Mouse (Mus musculus) gastrocnemius, adult 8-10 months (tissue): ENCODE results near the gene Psenen. TPM values are rescaled to one million over a fixed set of nuclear protein-coding genes. Genes with fewer than 3 reads are reported as not detected.

Experiments
- DNase-seq, 2 experiments: peaks; one replicate each; pipeline ENCODE4 v3.0.0; 2022; ENCODE audit warnings: low spot score in 2 of 2
- microRNA-seq: library from miRNA; unstranded; fragments of <30 nt; microRNA quantifications from one replicate; pipeline ENCODE4 v1.2.0, GENCODE M21; 2022
- total RNA-seq, 4 experiments: library from RNA; stranded (reverse); gene quantifications; 2 replicates each; pipeline ENCODE4 v1.2.4; 2022

Psenen gene
- total RNA-seq, 4 experiments from 2014 or later, result 140 to 149 (median 146) TPM

DNA sequence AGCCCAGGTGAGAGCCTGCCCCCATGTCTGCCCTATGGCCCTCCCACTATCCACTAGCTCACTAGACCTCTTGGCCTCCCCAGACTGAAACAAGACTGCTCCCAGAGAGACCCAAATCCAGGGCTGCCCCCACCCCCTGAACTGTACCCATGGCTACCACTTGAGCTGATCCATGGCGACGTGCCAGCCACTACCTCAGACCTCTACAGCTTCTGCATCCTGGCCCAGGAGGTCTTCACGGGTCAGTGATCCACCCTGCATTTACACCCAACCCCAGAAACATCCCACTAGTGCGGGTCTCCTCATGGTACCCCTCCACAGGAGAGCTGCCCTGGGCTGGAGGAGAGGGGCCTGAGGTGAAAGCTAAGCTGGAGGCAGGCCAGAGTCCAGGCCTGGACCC lies 43.0 kb downstream of the Psenen start:
- DNase-seq, result no peak

DNA sequence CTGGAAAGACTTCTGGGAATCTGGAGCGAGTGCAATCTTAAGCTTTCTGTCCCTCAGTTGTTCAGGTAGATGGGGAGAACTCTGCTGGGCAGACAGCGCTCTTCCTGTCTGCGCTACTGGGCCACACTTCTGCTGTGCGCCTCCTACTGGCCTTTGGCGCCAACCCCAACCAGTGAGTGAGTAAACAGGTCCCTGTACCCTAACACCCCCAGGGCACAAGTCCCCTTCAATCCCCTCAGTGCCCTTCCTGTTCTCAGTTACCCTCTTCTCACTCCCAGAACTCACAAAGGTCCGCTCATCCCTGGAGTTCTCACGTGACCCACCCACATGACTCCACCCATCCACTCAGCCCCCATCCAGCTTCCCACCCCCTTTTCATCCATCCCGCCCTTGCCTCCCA lies 45.1 kb downstream of the Psenen start:
- no peak for DNase-seq

DNA sequence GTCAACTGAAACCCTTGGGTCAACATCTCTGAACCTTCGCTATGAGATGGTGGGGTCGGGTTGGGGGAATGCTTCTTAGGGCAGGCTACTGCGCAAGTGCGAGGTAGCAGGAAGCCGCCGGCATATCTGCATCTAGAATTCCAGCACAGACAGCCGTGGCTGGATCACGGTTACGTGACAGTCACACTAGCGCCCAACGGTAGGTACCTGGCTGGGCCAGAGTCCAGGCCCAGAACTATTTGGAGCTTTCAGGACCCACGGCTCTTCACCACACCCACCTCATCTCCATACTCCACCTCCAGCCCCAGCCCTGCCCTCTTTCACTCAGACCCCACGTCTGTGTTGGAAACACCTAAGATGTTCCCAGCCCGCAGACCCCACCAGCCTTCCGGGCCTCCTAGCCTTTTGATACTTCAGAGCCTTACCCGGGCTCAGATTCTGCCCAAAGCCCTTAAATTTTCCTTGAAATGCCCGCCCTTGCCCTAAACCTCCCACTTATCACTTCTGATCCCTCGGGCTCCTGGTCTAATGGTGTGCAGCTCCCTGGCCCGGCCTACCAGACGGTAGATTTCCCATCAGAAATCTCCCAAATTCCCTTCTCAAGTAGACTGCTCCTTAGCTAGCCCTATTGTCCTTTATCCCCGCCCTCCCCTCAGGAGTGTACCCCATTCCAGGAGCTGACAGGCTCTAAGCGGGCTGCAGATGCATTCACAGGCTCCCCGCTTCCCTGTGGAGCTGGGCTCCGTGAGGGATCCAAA lies 48.2 kb downstream of the Psenen start:
- no peak for DNase-seq

Small RNA genes lying within 50 kb of the gene (microRNA-seq; reads per million reads assigned to microRNA genes)
- gene Gm38670, result 5.0 reads per million
- gene Mir3569, result not detected

Other genes starting within 250 kb of the Psenen start
- gene Syne4, start 248.8 kb downstream of the Psenen start, total RNA-seq, result 1 to 10 TPM in 2 of 4 experiments, under 1 TPM in 1, not detected in 1; 0.73 to 1.7 (median 1.3) TPM
- under 1 TPM; 0.32 to 0.92 (median 0.53) TPM for gene E130208F15Rik, start 241.9 kb downstream of the Psenen start, total RNA-seq
- gene Sdhaf1, start 239.7 kb downstream of the Psenen start, total RNA-seq, result 1 to 10 TPM; 5.9 to 8.7 (median 7.5) TPM
- 1 to 10 TPM; 4.5 to 7.5 (median 5.6) TPM for gene Lrfn3, start 200.9 kb downstream of the Psenen start, total RNA-seq
- 1 to 10 TPM in 2 of 4 experiments, under 1 TPM in 2; 0.82 to 5.5 (median 2.1) TPM for gene Tyrobp, start 149.9 kb downstream of the Psenen start, total RNA-seq
- gene Hcst, start 143.8 kb downstream of the Psenen start, total RNA-seq, result not detected
- under 1 TPM in 1 of 4 experiments, not detected in 3; 0.40 TPM for gene Nfkbid, start 141.9 kb downstream of the Psenen start, total RNA-seq
- gene Aplp1, start 118.1 kb downstream of the Psenen start, total RNA-seq, result 1 to 10 TPM in 1 of 4 experiments, under 1 TPM in 3; 0.46 to 1.5 (median 0.71) TPM
- not detected for gene Kirrel2, start 105.9 kb downstream of the Psenen start, total RNA-seq
- not detected for gene Nphs1, start 105.3 kb downstream of the Psenen start, total RNA-seq
- not detected for gene Prodh2, start 70.0 kb downstream of the Psenen start, total RNA-seq
- under 1 TPM; 0.09 to 0.72 (median 0.27) TPM for gene Arhgap33, start 28.6 kb downstream of the Psenen start, total RNA-seq
- 1,000 to 10,000 TPM in 3 of 4 experiments, 100 to 1,000 TPM in 1; 959 to 1,157 (median 1,030) TPM for gene Hspb6, start 11.4 kb downstream of the Psenen start, total RNA-seq
- gene Proser3, start 11.3 kb downstream of the Psenen start, total RNA-seq, result 1 to 10 TPM; 2.6 to 6.2 (median 3.7) TPM
- 10 to 100 TPM in 3 of 4 experiments, 1 to 10 TPM in 1; 8.1 to 12.4 (median 11.0) TPM for gene Lin37, start 3.8 kb downstream of the Psenen start, total RNA-seq
- 10 to 100 TPM; 53.4 to 57.5 (median 56.9) TPM for gene U2af1l4, start 326 bp downstream of the Psenen start, total RNA-seq
- 1 to 10 TPM in 3 of 4 experiments, under 1 TPM in 1; 0.56 to 1.9 (median 1.5) TPM for gene Gm49396, start 283 bp downstream of the Psenen start, total RNA-seq
- gene Igflr1, start 1.8 kb upstream of the Psenen start, total RNA-seq, result under 1 TPM; 0.31 to 0.85 (median 0.65) TPM
- 10 to 100 TPM; 10.9 to 15.2 (median 13.0) TPM for gene Kmt2b, start 25.1 kb upstream of the Psenen start, total RNA-seq
- not detected for gene Zbtb32, start 35.3 kb upstream of the Psenen start, total RNA-seq
- under 1 TPM in 1 of 4 experiments, not detected in 3; 0.20 TPM for gene Upk1a, start 49.2 kb upstream of the Psenen start, total RNA-seq
- gene Cox6b1, start 62.5 kb upstream of the Psenen start, total RNA-seq, result 1,000 to 10,000 TPM; 1,165 to 1,556 (median 1,355) TPM
- gene Etv2, start 72.2 kb upstream of the Psenen start, total RNA-seq, result not detected
- gene Rbm42, start 86.7 kb upstream of the Psenen start, total RNA-seq, result 10 to 100 TPM; 35.6 to 41.1 (median 38.5) TPM
- 1 to 10 TPM; 2.0 to 4.3 (median 4.0) TPM for gene Haus5, start 101.4 kb upstream of the Psenen start, total RNA-seq
- 1 to 10 TPM; 1.9 to 3.4 (median 2.9) TPM for gene Pmis2, start 108.0 kb upstream of the Psenen start, total RNA-seq
- gene 2200002J24Rik, start 135.3 kb upstream of the Psenen start, total RNA-seq, result not detected
- 1 to 10 TPM in 1 of 4 experiments, under 1 TPM in 1, not detected in 2; 0.31 to 1.4 TPM for gene Atp4a, start 148.6 kb upstream of the Psenen start, total RNA-seq
- gene Tmem147, start 165.9 kb upstream of the Psenen start, total RNA-seq, result 100 to 1,000 TPM; 215 to 260 (median 249) TPM
- gene Gapdhs, start 180.1 kb upstream of the Psenen start, total RNA-seq, result not detected
- gene Sbsn, start 187.8 kb upstream of the Psenen start, total RNA-seq, result 1 to 10 TPM in 2 of 4 experiments, under 1 TPM in 2; 0.53 to 2.0 (median 1.4) TPM
- 1 to 10 TPM in 1 of 4 experiments, under 1 TPM in 1, not detected in 2; 0.48 to 1.0 TPM for gene Dmkn, start 200.1 kb upstream of the Psenen start, total RNA-seq
- 1 to 10 TPM in 3 of 4 experiments, not detected in 1; 1.7 to 3.5 (median 2.0) TPM for gene Krtdap, start 224.3 kb upstream of the Psenen start, total RNA-seq